Mouse (Mus musculus): ENCODE data around the gene Reep6. TPM values are rescaled to one million over a fixed set of nuclear protein-coding genes. Genes with fewer than 3 reads are reported as not detected.
A peak's percentile ranks its signal among the peaks of the same experiment; 100 is the strongest.

Reep6 gene
- polyA plus RNA-seq, 1 experiment from 2014 or later = 2.6 TPM

DNA sequence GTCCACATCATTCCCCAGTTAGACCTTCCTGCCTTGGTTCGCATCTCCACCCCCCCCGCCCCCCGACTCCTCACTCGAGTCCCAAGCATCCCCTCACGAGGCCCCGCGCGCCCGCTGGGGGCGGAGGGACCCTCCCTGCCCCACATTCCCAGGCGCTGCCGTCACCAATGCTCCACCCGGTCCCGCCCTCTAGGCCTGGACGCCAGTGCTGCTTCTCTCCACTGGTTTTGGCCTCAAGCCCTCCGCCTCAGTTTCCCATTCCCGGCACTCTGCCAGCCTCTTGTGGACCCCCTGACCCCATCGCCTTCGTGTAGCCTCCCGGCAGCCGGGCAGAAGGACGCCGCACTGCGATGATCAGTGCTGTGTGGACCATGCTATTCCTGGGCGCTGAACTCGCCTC is 19.2 kb downstream of the Reep6 start:
- ATAC-seq (replicated peaks) = no peak
- H3K9me3 ChIP-seq = no peaks in the 10 kb centered on the region
- H3K9ac ChIP-seq (replicated peaks) = no peak overlapping the region
- 16% methylated on average over 26 of the region's 26 CpGs for WGBS
- no peak overlapping the region for H3K4me3 ChIP-seq
- H3K27me3 ChIP-seq = peaks cover 86% of the 10 kb centered on the region
- H3K4me2 ChIP-seq (replicated peaks) = no peak overlapping the region
- no peak overlapping the region for H3K27ac ChIP-seq (replicated peaks)
- peaks cover 13% of the 10 kb centered on the region; the same call in 1 of the 2 replicates for H3K4me1 ChIP-seq
- H3K36me3 ChIP-seq = no peaks in the 10 kb centered on the region

- no peak overlapping the region for H3K9ac ChIP-seq (replicated peaks)
Measured at GRCm38 (mm10) chr10:80350292-80350691, 20.5 kb downstream of the Reep6 start.

GRCm38 (mm10) chr10:80351896-80352295 is 22.1 kb downstream of the Reep6 start:
- no peak overlapping the region for H3K4me3 ChIP-seq
- H3K4me2 ChIP-seq (replicated peaks) = no peak overlapping the region
- 28% methylated on average over 11 of the region's 11 CpGs for WGBS
- no peaks in the 10 kb centered on the region for H3K9me3 ChIP-seq
- no peak overlapping the region for H3K27ac ChIP-seq (replicated peaks)
- H3K27me3 ChIP-seq = peaks cover 84% of the 10 kb centered on the region
- no peaks in the 10 kb centered on the region for H3K36me3 ChIP-seq
- peaks cover 24% of the 10 kb centered on the region for H3K4me1 ChIP-seq
- no peak for ATAC-seq (replicated peaks)
- H3K9ac ChIP-seq (replicated peaks) = no peak overlapping the region

More at GRCm38 (mm10) chr10:80350292-80350691, 20.5 kb downstream of the Reep6 start:
- Histone ChIP-seq H3K9me3 (no peaks in the 10 kb centered on the region), H3K4me3 (no peak overlapping the region), H3K4me1 (peaks cover 13% of the 10 kb centered on the region; the same call in 1 of the 2 replicates), H3K27ac (replicated peaks) (no peak overlapping the region), H3K36me3 (no peaks in the 10 kb centered on the region), H3K27me3 (peaks cover 81% of the 10 kb centered on the region), H3K4me2 (replicated peaks) (no peak overlapping the region)
- ATAC-seq (replicated peaks) = peak; percentile 84
- WGBS = 6% methylated on average over 7 of the region's 7 CpGs

- peaks cover 85% of the 10 kb centered on the region for H3K27me3 ChIP-seq
- H3K4me1 ChIP-seq = peaks cover 28% of the 10 kb centered on the region
- 70% methylated on average over 8 of the region's 8 CpGs for WGBS
- H3K4me2 ChIP-seq (replicated peaks) = no peak overlapping the region
- H3K36me3 ChIP-seq = no peaks in the 10 kb centered on the region
- H3K9me3 ChIP-seq = no peaks in the 10 kb centered on the region
- H3K4me3 ChIP-seq = no peak overlapping the region
- no peak for ATAC-seq (replicated peaks)
- H3K27ac ChIP-seq (replicated peaks) = no peak overlapping the region
- H3K9ac ChIP-seq (replicated peaks) = no peak overlapping the region
Measured at GRCm38 (mm10) chr10:80352727-80353126, 23.0 kb downstream of the Reep6 start.

GRCm38 (mm10) chr10:80355431-80355830 is 25.7 kb downstream of the Reep6 start:
- no peaks in the 10 kb centered on the region for H3K36me3 ChIP-seq
- H3K9ac ChIP-seq (replicated peaks) = no peak overlapping the region
- no peaks in the 10 kb centered on the region for H3K9me3 ChIP-seq
- no peak overlapping the region for H3K4me2 ChIP-seq (replicated peaks)
- WGBS = 7% methylated on average over 9 of the region's 9 CpGs
- no peak overlapping the region for H3K27ac ChIP-seq (replicated peaks)
- peak overlapping the region; percentile 3; the same call in 1 of the 2 replicates for H3K4me3 ChIP-seq
- ATAC-seq (replicated peaks) = no peak
- peaks cover 23% of the 10 kb centered on the region for H3K4me1 ChIP-seq
- peaks cover 69% of the 10 kb centered on the region for H3K27me3 ChIP-seq

DNA sequence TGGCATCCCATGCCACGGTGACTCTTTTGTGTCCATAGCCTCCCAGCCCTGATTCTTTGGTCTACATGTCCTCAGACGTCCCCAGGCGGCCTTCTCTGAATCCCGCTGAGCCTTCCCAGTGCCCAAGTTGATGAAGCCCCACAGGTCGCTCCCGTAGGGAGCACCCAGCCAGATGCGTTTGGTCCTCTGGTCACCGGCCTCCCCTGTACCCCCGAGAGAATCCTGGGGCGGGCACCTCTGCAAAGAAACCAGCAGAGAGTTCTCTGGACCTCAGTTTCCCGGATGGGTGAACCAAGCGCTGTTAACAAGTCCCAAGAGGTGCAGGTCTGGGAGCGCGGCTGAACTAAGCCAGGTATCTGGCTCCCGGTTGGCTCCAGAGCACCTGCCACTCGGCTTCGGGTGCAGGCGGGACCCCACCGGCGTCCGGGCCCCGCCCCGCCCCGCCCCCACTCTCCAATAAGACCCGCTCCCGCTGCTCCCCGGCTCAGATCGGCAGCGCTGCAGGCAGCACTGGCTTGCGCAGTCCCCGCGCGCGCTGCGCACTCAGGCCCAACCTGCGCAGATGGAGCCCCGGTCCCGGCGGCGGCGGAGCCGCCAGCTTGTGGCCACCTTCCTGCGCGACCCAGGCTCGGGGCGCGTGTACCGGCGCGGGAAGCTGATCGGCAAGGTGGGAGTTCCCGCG is 26.4 kb downstream of the Reep6 start, which contains the start of gene Plk5:
Plk5 (plus strand) TSS at position 459 of the 682 bp plus-strand sequence.
- Histone ChIP-seq H3K36me3 (no peaks in the 10 kb centered on the region), H3K27ac (replicated peaks) (no peak within 1 kb of the TSS), H3K4me1 (peaks cover 23% of the 10 kb centered on the region), H3K9me3 (no peaks in the 10 kb centered on the region), H3K4me2 (replicated peaks) (peak within 1 kb of the TSS; percentile 59), H3K9ac (replicated peaks) (no peak within 1 kb of the TSS; the same call in 1 of the 2 replicates), H3K4me3 (peak within 1 kb of the TSS; percentile 36), H3K27me3 (peaks cover 62% of the 10 kb centered on the region)
- WGBS = under 1% methylated on average over 53 of the region's 53 CpGs
- ATAC-seq (replicated peaks) = 0 out of 2 replicates have a peak, but pooled peaks have one; percentile 19

DNA sequence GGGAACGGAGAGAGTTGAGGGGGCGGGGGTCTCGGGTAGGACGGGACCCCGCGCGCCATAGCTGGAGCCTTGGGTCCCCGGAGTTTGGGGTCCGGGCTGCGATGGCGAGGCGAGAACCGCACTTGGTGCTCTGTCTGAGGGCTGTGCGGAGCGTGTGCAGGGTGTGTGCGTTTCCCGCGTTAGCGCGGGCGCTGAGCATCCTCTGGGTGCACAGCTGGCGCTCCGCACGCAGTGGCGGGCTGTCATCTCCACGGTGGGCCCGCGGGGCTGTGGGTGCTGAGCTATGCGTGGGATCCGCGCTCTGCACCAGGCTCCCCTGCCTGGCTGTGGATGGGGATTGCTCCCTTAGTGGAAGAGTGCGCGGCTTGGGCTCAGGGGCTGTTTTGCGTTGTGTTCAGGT is 27.0 kb downstream of the Reep6 start:
- H3K9ac ChIP-seq (replicated peaks) = no peak overlapping the region; the same call in 1 of the 2 replicates
- H3K27ac ChIP-seq (replicated peaks) = no peak overlapping the region
- peaks cover 58% of the 10 kb centered on the region for H3K27me3 ChIP-seq
- peak overlapping the region; percentile 59 for H3K4me2 ChIP-seq (replicated peaks)
- H3K9me3 ChIP-seq = no peaks in the 10 kb centered on the region
- 3% methylated on average over 34 of the region's 34 CpGs for WGBS
- peaks cover 23% of the 10 kb centered on the region for H3K4me1 ChIP-seq
- no peak; the same call in 1 of the 2 replicates for ATAC-seq (replicated peaks)
- no peaks in the 10 kb centered on the region for H3K36me3 ChIP-seq
- H3K4me3 ChIP-seq = peak overlapping the region; percentile 36

DNA sequence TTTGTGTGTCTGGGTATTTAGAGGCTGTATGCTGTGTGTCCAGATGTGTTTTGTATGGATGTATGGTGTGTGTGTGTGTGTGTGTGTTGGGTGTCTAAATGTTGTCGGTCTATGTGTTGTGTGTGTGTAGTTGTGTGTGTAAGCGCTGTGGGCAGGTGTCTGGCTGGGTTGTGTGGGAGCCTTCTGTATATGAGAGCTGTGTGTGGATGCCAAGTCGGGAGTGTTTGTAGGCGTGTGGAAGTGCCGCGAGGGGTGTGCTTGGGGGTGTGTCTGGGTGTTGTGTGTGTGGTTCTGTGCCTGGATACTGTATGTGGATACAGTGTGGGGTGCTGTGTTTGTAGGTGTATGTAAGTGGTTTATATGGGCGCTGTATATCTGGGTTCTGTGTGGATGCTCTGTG is 27.6 kb downstream of the Reep6 start:
- Histone ChIP-seq H3K27ac (replicated peaks) (no peak overlapping the region), H3K27me3 (peaks cover 54% of the 10 kb centered on the region), H3K9ac (replicated peaks) (no peak overlapping the region), H3K4me3 (no peak overlapping the region), H3K36me3 (no peaks in the 10 kb centered on the region), H3K9me3 (no peaks in the 10 kb centered on the region), H3K4me1 (peaks cover 23% of the 10 kb centered on the region), H3K4me2 (replicated peaks) (peak overlapping the region; percentile 44)
- ATAC-seq (replicated peaks) = 0 out of 2 replicates have a peak, but pooled peaks have one; percentile 39
- WGBS = 34% methylated on average over 7 of the region's 7 CpGs

DNA sequence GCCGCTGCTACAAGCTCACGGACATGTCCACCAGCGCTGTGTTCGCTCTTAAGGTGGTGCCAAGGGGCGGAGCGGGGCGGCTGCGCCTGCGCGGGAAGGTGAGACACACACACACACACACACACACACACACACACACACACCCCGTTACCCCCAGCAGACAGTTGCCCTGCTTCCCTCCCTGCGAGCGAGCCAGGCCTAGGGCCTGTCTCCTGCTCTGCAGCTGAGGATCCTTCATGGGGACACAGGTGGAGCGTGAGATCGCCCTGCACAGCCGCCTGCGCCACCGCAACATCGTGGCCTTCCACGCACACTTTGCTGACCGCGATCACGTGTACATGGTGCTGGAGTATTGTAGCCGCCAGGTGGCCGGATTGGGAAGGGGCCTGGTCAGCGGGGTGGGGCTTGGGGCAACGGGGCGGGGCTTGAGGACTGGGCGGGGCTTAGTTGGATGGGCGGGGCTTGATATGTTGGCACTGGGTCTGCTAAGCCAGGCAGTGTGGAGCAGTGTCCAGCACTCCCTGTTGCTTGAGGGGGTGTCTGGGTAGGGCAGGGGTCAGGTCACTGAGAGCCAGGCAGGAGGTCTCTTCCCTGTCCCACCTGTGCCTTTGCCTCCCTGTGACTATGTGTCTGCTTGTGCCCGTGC is 28.4 kb downstream of the Reep6 start:
- Histone ChIP-seq H3K9ac (replicated peaks) (peak overlapping the region; percentile 36), H3K4me3 (peak overlapping the region; percentile 31), H3K4me2 (replicated peaks) (peak overlapping the region; percentile 44), H3K36me3 (no peaks in the 10 kb centered on the region), H3K27me3 (peaks cover 47% of the 10 kb centered on the region), H3K4me1 (peaks cover 23% of the 10 kb centered on the region), H3K9me3 (no peaks in the 10 kb centered on the region), H3K27ac (replicated peaks) (no peak overlapping the region)
- 7% methylated on average over 31 of the region's 31 CpGs for WGBS
- peak; percentile 41; the same call in 1 of the 2 replicates for ATAC-seq (replicated peaks)

DNA sequence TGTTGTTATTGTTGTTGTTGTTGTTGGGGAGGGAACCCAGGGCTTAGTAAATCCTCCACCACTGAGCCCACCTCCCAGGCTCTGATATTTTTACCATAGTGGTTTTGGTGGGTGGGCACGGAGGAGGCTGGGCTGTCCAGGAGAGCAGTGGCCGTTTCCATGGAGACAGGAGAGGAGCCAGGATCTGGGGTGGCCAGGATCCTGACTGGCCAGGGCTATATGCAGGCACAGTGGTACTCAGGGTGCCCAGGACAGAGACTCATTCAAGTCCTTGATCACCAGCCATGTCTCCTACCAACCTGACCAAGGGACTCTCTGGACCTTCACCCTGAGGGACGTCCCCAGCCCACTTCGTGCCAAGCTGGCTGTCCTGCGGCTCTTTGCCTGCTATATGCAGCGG is 34.0 kb downstream of the Reep6 start:
- Histone ChIP-seq H3K4me2 (replicated peaks) (no peak overlapping the region), H3K27ac (replicated peaks) (no peak overlapping the region), H3K27me3 (0 out of 2 replicates have a peak, but pooled peaks cover 10% of the 10 kb centered on the region), H3K9ac (replicated peaks) (no peak overlapping the region), H3K36me3 (no peaks in the 10 kb centered on the region), H3K4me3 (no peak overlapping the region), H3K9me3 (no peaks in the 10 kb centered on the region), H3K4me1 (0 out of 2 replicates have a peak, but pooled peaks cover 3% of the 10 kb centered on the region)
- no peak for ATAC-seq (replicated peaks)
- WGBS = 36% methylated on average over 6 of the region's 6 CpGs

DNA sequence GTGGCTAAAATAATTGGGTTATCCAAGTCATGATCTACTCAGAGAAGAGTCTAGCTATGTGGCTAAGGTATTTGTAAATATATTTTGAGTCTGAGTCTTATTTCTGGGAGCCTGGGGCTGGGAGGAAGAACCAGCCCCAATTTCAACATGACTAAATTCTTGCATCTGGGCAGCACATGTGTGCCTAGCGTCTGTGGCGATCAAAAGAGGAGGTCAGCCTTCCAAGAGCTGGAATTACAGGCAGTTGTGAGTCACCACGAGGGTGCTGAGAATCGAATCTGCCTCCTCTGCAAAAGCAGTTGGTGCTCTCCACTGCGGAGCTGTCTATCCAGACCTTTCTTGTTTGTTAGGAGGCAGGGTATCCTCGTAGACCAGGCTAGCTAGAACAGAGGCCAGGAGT is 36.0 kb downstream of the Reep6 start:
- H3K4me1 ChIP-seq = 0 out of 2 replicates have a peak, but pooled peaks cover 3% of the 10 kb centered on the region
- no peak overlapping the region for H3K4me2 ChIP-seq (replicated peaks)
- ATAC-seq (replicated peaks) = no peak
- no peaks in the 10 kb centered on the region for H3K9me3 ChIP-seq
- H3K27me3 ChIP-seq = 0 out of 2 replicates have a peak, but pooled peaks cover 10% of the 10 kb centered on the region
- H3K27ac ChIP-seq (replicated peaks) = no peak overlapping the region
- H3K4me3 ChIP-seq = no peak overlapping the region
- 76% methylated on average over 6 of the region's 6 CpGs for WGBS
- no peak overlapping the region for H3K9ac ChIP-seq (replicated peaks)
- H3K36me3 ChIP-seq = no peaks in the 10 kb centered on the region

DNA sequence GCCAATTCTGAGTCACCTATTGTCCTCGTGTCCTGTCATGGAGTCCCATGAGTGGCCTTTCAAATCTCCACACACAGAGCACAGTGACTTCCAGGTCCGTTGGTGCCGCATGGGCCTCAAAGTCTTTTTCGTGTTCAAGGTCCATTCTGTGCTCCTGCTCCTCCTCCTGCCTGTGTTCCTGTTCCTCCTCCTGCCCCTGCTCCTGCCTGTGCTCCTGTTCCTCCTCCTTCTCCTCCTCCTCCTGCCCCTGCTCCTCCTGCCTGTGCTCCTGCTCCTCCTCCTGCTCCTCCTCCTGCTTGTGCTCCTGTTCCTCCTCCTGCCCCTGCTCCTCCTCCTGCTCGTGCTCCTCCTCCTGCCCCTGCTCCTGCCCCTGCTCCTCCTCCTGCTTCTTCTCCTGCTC is 38.2 kb downstream of the Reep6 start:
- ATAC-seq (replicated peaks) = no peak
- no peaks in the 10 kb centered on the region for H3K9me3 ChIP-seq
- peaks cover 16% of the 10 kb centered on the region for H3K4me1 ChIP-seq
- H3K4me2 ChIP-seq (replicated peaks) = no peak overlapping the region
- no peak overlapping the region for H3K27ac ChIP-seq (replicated peaks)
- H3K4me3 ChIP-seq = no peak overlapping the region
- 68% methylated on average over 5 of the region's 5 CpGs for WGBS
- no peaks in the 10 kb centered on the region for H3K36me3 ChIP-seq
- H3K9ac ChIP-seq (replicated peaks) = no peak overlapping the region
- 0 out of 2 replicates have a peak, but pooled peaks cover 10% of the 10 kb centered on the region for H3K27me3 ChIP-seq
